Mouse (Mus musculus): ENCODE measurements around the gene Chd5.

Chd5 gene

GRCm38 (mm10) chr4:152353886-152354637 lies 15.6 kb downstream of the Chd5 start:
- DNase-seq (ENCODE audit: low spot score), result no peak

DNA sequence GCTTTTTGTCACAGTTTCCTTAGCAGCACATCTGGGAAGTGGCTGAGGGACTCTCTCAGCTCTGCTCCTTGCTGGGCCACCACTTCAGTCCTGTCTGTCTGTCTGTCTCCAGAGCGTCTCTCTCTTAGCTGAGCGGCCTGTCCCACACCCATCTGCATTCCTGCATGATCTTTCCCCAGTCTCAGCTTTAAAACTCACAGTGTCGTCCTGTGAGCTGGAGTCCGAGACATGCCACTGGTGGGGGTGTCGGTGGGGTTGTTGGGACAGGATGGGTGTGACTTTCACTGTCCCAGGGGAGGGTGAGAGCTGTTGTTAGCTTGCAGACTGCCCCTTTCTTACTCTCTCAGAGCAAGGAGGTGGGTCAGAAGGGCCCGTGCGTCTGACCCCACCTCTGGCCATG lies 17.2 kb downstream of the Chd5 start:
- DNase-seq (ENCODE audit: low spot score), result no peak

GRCm38 (mm10) chr4:152359700-152360099 lies 21.2 kb downstream of the Chd5 start:
- DNase-seq (ENCODE audit: low spot score), result no peak

GRCm38 (mm10) chr4:152360855-152361254 lies 22.4 kb downstream of the Chd5 start:
- DNase-seq (ENCODE audit: low spot score), result peak; percentile 90

DNA sequence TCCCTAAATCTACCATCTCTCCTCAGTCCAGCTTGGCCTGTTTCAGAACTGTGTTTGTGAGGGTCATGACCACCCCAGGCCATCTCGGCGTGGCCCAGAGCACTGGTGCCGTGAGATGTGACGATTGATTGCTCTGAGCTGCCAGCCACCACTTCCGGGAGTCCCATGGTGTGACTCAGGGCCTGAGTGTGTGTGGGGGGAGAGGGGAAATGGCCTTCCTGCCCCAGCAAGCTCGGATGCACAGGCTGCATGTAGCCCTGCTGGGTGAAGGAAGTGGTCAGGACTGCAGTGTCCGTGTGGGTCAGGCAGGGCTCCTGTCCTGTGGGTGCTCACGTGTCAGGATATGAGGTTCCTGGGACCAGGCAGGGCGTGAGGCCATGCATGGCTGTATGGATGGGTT lies 23.7 kb downstream of the Chd5 start:
- DNase-seq (ENCODE audit: low spot score), result no peak

DNA sequence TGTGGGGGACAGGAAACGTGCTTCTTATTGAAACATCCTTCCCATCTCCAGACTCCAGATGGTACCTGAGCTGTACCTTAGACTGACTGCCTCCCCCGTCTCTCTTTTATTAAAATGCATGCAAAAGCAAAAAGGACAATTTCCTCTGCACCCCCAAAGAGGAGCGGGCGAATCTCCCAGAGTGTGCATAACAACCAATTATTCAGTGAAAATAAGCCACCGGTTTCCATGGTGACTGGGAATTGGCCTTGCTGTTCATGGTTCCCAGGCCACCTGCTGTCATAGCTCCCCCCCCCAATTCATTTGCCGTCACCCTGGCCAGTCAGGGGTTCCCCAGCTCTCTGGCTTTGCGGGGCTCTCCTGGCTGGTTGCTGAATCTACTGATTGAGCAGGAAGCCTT lies 26.8 kb downstream of the Chd5 start:
- no peak for DNase-seq (ENCODE audit: low spot score)

DNA sequence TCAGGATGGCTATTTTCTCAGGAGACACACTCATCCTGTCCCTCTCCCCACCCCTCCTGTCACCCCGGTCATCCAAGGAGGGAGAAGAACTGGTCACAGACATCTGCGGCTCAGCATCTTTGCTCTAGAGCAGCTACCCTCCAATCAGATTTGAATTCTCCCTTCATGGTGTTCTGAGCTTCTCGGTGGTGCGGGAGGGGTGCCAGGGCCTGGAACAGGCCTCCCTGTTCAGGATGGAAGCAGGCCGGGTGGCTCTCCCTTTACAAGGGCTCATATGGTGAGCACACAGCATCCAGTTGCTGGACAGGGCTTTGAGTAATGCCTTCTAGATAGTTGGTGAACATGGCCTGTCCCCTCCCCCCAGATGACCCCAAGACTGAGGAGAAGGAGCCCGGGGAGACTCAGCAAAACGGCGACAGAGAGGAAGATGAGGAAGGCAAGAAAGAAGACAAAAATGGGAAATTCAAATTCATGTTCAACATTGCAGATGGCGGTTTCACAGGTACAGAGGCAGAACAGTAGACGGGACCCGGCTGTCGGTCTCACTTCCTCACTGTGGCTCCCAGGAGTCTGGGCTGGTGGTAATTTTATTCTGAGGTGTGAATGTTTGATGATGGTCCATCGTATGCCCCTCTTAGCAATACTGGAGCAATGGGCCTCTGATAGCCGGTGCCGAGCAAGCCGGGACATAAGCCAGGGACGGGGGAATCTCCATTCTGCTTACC lies 44.2 kb downstream of the Chd5 start:
- DNase-seq (ENCODE audit: low spot score), result no peak

GRCm38 (mm10) chr4:152385644-152386043 lies 47.2 kb downstream of the Chd5 start:
- no peak for DNase-seq (ENCODE audit: low spot score)

GRCm38 (mm10) chr4:152392192-152392591 lies 53.7 kb downstream of the Chd5 start:
- no peak for DNase-seq (ENCODE audit: low spot score)

DNA sequence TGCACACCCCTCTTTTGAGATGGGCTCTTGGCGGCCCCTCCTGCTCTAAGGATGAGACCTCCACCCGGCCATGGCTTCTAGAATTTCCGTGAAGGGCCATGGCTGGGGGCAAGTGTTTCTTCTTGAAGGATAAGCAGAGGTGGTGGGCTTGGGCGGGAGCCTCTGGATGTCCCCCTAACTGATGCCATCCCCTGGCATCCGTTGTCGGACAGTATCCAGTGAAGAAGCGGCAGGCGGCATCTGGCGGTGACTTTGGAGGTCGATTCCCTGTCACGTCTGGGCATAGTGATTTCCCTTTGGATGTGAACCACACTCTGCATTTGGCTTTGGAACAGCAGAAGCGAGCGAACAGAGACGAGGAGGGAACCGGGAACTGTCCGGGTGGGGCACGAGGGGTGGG lies 54.2 kb downstream of the Chd5 start:
- no peak for DNase-seq (ENCODE audit: low spot score)

DNA sequence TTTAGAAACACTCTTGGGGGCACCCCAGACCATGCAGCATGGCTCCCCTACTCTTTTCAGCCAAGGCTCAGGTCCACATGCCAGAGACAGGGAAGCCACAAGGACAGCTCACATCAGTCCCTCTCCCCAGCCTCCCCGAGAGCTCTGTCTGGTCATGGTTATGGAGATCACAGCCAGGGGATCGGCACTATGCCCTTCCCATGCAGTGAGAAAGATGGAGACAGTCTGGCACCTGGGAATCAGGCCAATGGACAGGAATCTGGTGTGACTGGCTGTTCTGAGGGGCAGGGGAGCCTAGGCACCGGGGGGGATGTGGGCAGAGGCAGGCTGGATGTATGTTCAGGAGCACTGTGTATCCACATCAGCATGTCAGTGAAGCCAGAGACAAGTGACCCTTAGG lies 60.5 kb downstream of the Chd5 start:
- DNase-seq (ENCODE audit: low spot score), result no peak

DNA sequence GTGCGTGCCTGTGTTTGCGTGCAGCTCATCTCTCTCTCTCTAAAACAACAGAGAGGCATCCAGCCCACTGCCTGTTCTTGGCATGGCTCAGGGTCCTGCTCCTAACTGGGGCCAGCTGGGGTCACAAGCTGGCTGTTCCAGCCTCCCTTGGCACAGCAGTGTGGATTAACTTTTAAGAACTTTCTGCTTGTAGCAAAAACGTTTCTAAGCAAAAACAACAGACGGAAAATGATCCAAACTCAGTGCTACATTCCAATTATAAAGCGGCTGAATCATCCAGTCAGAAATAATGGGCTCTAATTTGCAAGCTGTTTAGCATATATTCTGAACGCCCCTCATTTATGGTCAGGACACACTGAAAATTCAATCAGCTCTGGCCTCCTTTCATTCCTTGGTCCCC lies 66.7 kb downstream of the Chd5 start:
- no peak for DNase-seq (ENCODE audit: low spot score)

GRCm38 (mm10) chr4:152405671-152406201 lies 67.3 kb downstream of the Chd5 start:
- DNase-seq (ENCODE audit: low spot score), result no peak

DNA sequence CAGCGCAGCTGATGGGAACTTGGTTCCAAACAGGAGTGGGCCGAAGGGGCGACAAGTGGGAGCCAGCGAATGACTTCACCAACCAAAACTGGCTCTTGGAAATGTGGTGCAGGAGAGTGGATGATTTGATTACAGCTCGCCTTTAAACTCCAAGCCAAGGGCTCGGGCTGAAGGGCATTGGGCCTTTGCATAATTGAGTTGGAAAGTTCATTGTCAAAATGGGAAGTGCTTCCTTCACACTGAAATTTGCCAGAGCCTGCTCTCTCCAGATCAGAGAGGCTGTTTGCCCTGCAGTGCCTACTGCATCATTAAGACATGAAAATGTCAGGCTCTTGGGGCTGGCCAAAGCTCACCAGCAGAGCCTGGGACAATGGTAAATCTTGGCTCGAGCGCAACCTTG lies 68.1 kb downstream of the Chd5 start:
- DNase-seq (ENCODE audit: low spot score), result no peak

DNA sequence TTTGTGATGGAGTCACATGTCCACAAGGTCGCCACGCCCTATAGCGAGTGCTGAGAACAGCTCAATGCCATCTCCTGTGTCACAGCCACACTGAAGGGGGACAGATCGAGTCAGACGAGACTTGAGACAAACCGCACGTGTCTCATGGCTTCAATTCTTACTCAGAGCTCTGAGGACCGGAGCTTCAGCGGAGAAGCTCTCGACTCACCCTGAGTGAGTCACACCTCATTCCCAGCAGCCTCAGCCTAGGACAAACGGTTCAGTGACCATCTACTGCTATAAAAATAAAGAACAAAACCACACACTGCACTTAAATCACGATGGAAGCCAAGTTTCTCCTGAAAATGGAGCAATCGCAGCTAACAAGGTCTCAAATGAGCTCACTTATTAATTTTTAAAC lies 72.5 kb downstream of the Chd5 start:
- no peak for DNase-seq (ENCODE audit: low spot score)

DNA sequence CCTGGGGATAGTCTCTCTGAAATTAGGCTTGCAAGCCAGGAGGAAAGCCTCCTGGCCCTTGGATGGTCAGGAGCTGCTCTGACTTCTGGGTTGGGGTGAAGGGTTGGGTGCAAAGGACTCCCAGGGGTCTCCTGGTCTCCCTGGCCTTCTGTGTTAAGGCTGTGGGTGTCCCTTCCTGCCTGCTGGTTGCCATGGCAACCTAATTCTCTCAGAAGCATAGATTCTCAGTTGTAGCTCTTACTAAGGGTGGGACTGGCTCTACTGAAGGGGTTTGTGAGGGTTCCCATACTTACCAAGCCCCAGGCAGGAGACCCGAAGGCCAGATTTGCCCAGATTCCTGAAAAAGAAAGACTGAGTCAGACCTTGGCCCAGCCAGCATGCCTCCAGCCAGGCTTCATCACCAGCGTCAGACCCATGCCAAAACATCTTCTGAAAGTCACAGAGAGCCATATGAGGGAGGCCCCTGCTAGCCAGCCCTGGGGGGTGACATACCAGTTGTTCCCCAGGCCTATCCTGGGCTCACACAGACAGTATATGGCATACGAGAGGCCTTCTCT lies 74.2 kb downstream of the Chd5 start:
- no peak for DNase-seq (ENCODE audit: low spot score)

DNA sequence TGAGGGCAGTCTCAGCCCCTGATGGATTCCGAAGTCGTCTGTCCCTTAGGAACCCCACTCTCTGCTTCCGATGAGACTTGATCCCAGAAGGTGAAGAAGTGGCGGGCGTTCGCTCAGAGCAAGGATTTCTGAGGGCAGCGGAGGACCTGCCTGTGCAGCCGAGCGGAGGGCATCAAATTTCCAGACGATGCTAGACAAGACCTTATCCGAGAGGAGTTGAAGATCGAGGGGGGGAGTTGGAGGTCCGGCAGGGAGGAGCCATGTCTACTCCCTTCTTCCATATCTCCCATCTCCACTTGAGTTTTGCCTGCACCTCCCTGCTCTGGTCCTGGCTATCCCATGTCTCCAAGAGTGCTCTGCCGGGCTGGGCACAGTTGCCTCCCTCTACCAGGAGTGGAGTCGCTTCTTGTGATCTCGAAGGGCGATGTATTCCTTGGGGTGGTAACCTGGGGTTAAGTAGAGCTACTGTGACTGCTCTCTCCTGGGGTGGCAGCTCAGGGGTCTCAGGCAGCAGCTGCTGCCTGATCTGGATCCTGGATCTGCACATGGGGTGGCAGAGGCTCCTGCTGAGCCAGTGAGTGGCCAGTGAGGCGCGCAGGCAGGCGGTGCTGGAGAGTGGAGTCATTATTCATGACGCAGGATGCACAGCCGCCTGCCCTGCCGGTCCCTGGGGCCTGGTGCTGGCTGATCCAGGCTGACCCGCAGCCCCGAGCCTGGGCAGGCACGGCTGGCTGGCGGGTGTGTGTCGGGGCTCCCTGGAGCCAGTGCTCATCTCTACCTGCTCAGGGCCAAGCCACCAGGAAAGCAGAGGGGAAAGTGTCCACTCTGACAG lies 80.0 kb downstream of the Chd5 start:
- DNase-seq (ENCODE audit: low spot score), result peak; percentile 25

DNA sequence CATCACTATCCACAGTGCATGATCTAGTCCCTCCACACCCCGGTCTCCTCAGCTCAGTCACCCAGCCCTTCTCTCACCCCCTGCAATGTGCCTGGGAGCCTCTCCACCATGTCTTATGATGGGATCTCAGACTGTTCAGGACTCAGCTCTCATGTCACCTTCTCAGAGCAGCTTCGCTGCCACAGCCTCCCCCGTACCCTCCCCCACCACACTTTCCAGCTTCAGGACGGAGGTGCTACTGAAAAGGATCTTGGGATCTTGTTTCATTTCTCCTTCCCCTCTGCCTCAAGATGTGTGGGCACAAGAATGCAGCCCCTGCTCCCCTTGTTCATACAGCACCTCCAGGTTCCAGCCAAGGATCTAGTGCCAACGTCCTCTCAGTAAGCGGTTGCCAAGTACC lies 85.1 kb downstream of the Chd5 start:
- DNase-seq (ENCODE audit: low spot score), result no peak

- DNase-seq (ENCODE audit: low spot score), result peak; percentile 77
Measured at GRCm38 (mm10) chr4:152424341-152424740, 85.9 kb downstream of the Chd5 start.

- DNase-seq (ENCODE audit: low spot score), result peak; percentile 54
Measured at GRCm38 (mm10) chr4:152424922-152425321, 86.5 kb downstream of the Chd5 start.

DNA sequence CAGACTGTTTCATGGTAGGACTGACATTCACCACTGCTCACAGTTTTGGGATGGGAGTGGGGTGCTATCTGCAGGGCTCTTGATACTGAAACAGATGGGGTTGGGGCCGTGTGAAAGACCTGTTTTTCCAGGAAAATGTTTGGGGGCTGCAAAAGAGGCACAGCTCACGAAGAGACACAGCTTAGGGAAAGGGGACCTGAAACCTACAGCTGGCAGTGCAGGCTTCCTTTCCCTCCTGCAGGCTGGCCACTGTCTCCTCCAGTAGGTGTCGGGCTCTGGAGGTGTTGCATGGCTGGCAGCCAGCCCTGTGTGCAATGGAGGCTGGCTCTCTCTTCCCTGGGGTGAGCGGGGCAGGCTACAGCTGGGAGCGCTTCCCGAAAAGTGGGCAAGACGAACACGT lies 89.8 kb downstream of the Chd5 start:
- DNase-seq (ENCODE audit: low spot score), result no peak

DNA sequence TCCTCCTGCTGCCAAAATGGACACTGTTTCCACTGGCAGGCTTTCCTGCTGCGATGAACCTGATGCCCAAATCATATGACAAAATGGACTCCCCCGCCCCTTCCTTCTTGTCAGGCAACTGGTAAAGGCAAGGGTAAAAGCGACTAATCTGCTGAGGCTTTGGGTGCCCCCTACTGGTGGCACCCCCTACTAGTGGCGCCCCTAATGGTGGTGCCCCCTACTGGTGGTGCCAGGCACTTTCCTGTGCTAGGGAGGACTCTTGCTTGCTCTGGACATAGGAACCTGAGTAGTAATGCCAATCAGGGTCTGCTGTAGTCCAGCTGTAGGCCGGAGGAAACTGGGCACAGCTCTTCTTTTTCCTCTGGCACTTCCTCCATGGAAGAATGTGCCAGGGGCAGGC lies 93.9 kb downstream of the Chd5 start:
- no peak for DNase-seq (ENCODE audit: low spot score)
